Mouse (Mus musculus): ENCODE measurements around the gene Zfp583. TPM values are rescaled to one million over a fixed set of nuclear protein-coding genes. Genes with fewer than 3 reads are reported as not detected.
"Not testable (repeated sequence)": the region's sequence is repeated elsewhere in the genome, so short reads cannot be mapped to it uniquely, and the experiment has no call there.

Zfp583 gene
- polyA plus RNA-seq, 1 experiment from 2014 or later = 1.0 TPM

DNA sequence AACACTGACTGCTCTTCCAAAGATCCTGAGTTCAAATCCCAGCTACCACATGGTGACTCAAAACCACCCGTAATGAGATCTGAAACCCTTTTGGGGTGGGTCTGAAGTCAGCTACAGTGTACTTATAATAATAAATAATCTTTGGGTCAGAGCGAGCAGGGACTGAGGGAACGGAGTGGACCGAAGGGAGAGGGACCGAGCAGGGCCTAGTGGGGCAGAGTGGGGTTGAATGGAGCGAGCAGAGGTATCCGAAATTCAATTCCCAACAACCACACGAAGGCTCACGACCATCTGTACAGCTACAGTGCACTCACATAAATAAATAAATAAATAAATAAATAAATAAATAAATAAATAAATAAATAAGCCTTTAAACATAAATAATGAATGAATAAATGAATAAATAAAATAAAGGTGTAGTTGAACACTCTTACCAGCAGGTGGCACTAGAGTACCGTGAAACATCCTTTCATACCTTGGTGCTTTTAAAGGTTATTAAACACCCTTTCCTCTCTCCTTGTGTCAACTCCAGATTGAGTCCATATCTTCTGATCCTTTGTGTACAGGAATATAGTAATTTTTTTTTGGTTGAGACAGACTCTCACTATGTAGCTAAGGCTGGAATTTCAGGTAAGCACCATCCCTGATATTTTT is 28.0 kb upstream of the Zfp583 start:
- H3K27me3 ChIP-seq = no peaks in the 10 kb centered on the region
- no peaks in the 10 kb centered on the region for H3K36me3 ChIP-seq (replicated peaks)
- no peak overlapping the region for H3K9ac ChIP-seq
- no peak for ATAC-seq (ENCODE audit: insufficient read depth)
- 49% methylated on average over 10 of the region's 10 CpGs for WGBS (ENCODE audit: insufficient replicate concordance)
- no peaks in the 10 kb centered on the region for H3K9me3 ChIP-seq (replicated peaks)
- peaks cover 38% of the 10 kb centered on the region for H3K4me1 ChIP-seq (replicated peaks)
- no peak overlapping the region for H3K27ac ChIP-seq (replicated peaks)
- no peak overlapping the region for H3K4me2 ChIP-seq
- no peak overlapping the region for H3K4me3 ChIP-seq (replicated peaks)

DNA sequence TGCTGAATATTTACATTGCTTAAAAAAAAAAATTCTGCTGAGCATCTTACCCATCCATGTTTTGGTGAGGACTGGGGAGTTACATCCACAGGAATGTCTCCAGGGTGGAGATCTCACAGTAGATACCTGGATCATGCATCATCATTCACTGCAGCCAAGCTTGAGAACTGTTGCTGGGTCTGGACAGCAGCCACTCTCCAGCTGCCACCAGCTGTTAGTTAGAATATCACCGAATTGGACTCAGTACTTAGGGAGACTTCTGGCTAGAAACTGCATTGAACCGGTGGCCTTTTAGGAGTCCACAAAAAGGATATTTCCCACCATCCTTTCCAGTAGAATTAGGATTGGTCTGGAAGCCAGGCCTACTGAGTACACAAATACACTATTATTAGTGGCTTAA is 27.0 kb upstream of the Zfp583 start:
- Histone ChIP-seq H3K4me2 (no peak overlapping the region), H3K27ac (replicated peaks) (no peak overlapping the region), H3K9ac (no peak overlapping the region), H3K4me1 (replicated peaks) (peaks cover 28% of the 10 kb centered on the region), H3K36me3 (replicated peaks) (no peaks in the 10 kb centered on the region), H3K4me3 (replicated peaks) (no peak overlapping the region), H3K27me3 (no peaks in the 10 kb centered on the region), H3K9me3 (replicated peaks) (no peaks in the 10 kb centered on the region)
- 54% methylated on average over 2 of the region's 2 CpGs for WGBS (ENCODE audit: insufficient replicate concordance)
- no peak for ATAC-seq (ENCODE audit: insufficient read depth)

DNA sequence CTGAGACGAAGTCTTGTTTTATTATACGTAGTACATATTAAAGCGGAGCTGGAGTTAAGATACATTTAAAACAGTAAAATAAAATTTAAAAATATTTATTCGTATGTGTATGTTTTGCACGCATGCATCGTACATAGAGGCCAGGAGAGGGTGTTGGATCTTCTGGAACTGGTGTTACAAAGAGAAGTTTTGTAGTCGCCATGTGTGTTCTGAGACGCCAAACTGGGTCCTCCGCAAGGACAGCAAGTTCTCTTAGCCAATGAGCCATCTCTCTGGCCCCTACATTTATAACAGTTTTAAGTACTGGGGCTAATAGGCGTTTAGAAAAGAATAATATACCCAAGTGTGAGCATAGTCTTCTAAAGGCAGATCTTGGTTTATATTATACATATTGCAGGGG is 13.0 kb upstream of the Zfp583 start:
- Histone ChIP-seq H3K4me1 (replicated peaks) (peaks cover 10% of the 10 kb centered on the region), H3K4me2 (peak overlapping the region; percentile 72), H3K9ac (no peak overlapping the region), H3K27ac (replicated peaks) (no peak overlapping the region), H3K9me3 (replicated peaks) (no peaks in the 10 kb centered on the region), H3K4me3 (replicated peaks) (peak overlapping the region; percentile 64), H3K36me3 (replicated peaks) (no peaks in the 10 kb centered on the region), H3K27me3 (no peaks in the 10 kb centered on the region)
- 33% methylated on average over 10 of the region's 10 CpGs for WGBS (ENCODE audit: insufficient replicate concordance)
- no peak for ATAC-seq (ENCODE audit: insufficient read depth)

DNA sequence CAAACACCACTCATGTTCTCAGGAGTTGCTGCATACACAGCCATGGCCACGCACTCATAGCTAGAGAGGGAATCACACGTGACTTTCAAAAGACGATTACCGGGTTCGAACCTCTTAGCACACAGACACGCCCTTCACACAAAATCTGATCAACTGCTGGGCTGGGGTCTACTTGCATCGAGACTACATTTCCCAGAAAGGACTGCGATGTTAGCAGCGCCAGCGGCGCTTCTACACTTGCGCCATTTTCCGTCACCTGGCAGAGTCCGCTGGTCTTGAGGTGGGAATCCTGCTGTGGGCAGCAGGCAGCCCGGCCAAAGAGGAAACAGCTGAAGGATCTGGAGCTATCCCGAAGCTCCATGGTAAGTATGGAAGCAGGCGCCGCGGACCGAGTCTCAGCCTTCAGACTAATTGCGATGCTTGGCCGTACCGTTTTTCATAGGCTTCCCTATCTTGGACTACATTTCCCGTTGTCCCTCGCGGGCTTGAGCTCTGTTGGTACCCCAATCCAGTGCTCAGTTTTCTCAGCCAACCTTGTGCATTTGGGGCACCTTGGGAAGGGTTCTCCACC is 12.5 kb upstream of the Zfp583 start, which contains the start of gene Gm3854:
Gene Gm3854 (plus strand): TSS at position 259 of the 571 bp plus-strand sequence.
- peak; percentile 72 for ATAC-seq (ENCODE audit: insufficient read depth)
- H3K4me3 ChIP-seq (replicated peaks) = peak within 1 kb of the TSS; percentile 64
- no peaks in the 10 kb centered on the region for H3K36me3 ChIP-seq (replicated peaks)
- H3K4me2 ChIP-seq = peak within 1 kb of the TSS; percentile 72
- no peak within 1 kb of the TSS for H3K27ac ChIP-seq (replicated peaks)
- whole genome bisulfite sequencing (ENCODE audit: insufficient replicate concordance) = under 1% methylated on average over 26 of the region's 26 CpGs
- no peaks in the 10 kb centered on the region for H3K9me3 ChIP-seq (replicated peaks)
- no peak within 1 kb of the TSS for H3K9ac ChIP-seq
- no peaks in the 10 kb centered on the region for H3K27me3 ChIP-seq
- H3K4me1 ChIP-seq (replicated peaks) = peaks cover 10% of the 10 kb centered on the region

DNA sequence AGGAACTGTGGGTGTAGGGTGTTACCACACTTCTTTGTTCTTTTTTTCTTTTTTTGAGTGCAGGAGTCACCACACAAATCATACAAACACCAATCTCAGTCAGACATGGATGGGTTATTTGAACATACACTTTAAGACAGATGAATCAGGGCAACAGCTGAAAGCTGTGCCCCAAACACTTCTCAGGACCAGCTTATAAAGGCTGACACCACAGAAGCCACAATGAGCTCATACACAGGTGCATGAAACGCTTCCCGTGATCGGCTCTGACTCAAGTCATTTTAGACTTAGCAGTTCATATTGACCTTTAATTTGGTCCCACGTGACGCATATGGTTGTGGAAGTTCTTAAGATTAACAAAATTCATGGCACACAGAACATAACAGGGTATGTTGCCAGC is 8.8 kb upstream of the Zfp583 start:
- H3K27ac ChIP-seq (replicated peaks) = no peak overlapping the region
- no peaks in the 10 kb centered on the region for H3K27me3 ChIP-seq
- no peak overlapping the region for H3K4me3 ChIP-seq (replicated peaks)
- WGBS (ENCODE audit: insufficient replicate concordance) = 62% methylated on average over 5 of the region's 5 CpGs
- no peaks in the 10 kb centered on the region for H3K36me3 ChIP-seq (replicated peaks)
- no peak overlapping the region for H3K9ac ChIP-seq
- no peaks in the 10 kb centered on the region for H3K9me3 ChIP-seq (replicated peaks)
- peaks cover 10% of the 10 kb centered on the region for H3K4me1 ChIP-seq (replicated peaks)
- ATAC-seq (ENCODE audit: insufficient read depth) = no peak
- H3K4me2 ChIP-seq = no peak overlapping the region

- H3K4me1 ChIP-seq (replicated peaks) = peaks cover 16% of the 10 kb centered on the region
- H3K4me3 ChIP-seq (replicated peaks) = peak overlapping the region; percentile 64
- peak overlapping the region; percentile 53; the same call in 1 of the 2 replicates for H3K27ac ChIP-seq (replicated peaks)
- ATAC-seq (ENCODE audit: insufficient read depth) = peak; percentile 60
- H3K4me2 ChIP-seq = peak overlapping the region; percentile 78
- WGBS (ENCODE audit: insufficient replicate concordance) = 15% methylated on average over 23 of the region's 23 CpGs
- no peaks in the 10 kb centered on the region for H3K27me3 ChIP-seq
- no peaks in the 10 kb centered on the region for H3K9me3 ChIP-seq (replicated peaks)
- H3K36me3 ChIP-seq (replicated peaks) = no peaks in the 10 kb centered on the region
- peak overlapping the region; percentile 46 for H3K9ac ChIP-seq
Observed at GRCm38 (mm10) chr7:6330458-6331232, 440 bp downstream of the Zfp583 start.

DNA sequence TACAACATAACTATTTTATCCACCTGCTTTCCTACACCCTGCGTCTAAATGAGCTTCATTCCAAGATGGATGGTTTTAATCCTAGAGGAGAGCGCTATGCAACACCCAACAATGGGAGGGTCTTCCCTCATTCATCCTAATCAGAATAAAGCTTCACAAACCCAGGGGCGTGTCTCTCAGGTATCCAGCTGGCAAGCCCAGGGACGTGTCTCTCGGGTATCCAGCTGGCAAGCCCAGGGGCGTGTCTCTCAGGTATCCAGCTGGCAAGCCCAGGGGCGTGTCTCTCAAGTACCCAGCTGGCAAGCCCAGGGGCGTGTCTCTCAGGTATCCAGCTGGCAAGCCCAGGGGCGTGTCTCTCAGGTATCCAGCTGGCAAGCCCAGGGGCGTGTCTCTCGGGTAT is 30.3 kb downstream of the Zfp583 start:
- peaks cover 22% of the 10 kb centered on the region for H3K36me3 ChIP-seq (replicated peaks)
- H3K9me3 ChIP-seq (replicated peaks); H3K4me1 ChIP-seq (replicated peaks); H3K4me3 ChIP-seq (replicated peaks); H3K27ac ChIP-seq (replicated peaks); H3K27me3 ChIP-seq; ATAC-seq (ENCODE audit: insufficient read depth); H3K4me2 ChIP-seq; H3K9ac ChIP-seq: not testable (repeated sequence)
- 68% methylated on average over 11 of the region's 11 CpGs for WGBS (ENCODE audit: insufficient replicate concordance)

GRCm38 (mm10) chr7:6291121-6291520 is 40.0 kb downstream of the Zfp583 start:
- WGBS (ENCODE audit: insufficient replicate concordance) = 71% methylated on average over 6 of the region's 6 CpGs
- H3K4me3 ChIP-seq (replicated peaks); ATAC-seq (ENCODE audit: insufficient read depth); H3K27ac ChIP-seq (replicated peaks); H3K9ac ChIP-seq; H3K27me3 ChIP-seq; H3K4me2 ChIP-seq; H3K9me3 ChIP-seq (replicated peaks): not testable (repeated sequence)
- peaks cover 26% of the 10 kb centered on the region for H3K4me1 ChIP-seq (replicated peaks)
- peaks cover 20% of the 10 kb centered on the region; the same call in 1 of the 2 replicates for H3K36me3 ChIP-seq (replicated peaks)

GRCm38 (mm10) chr7:6286921-6287531 is 44.1 kb downstream of the Zfp583 start:
- Histone ChIP-seq H3K9me3 (replicated peaks) (no peaks in the 10 kb centered on the region), H3K4me3 (replicated peaks) (peak overlapping the region; percentile 66), H3K27me3 (no peaks in the 10 kb centered on the region), H3K4me1 (replicated peaks) (peaks cover 47% of the 10 kb centered on the region), H3K36me3 (replicated peaks) (no peaks in the 10 kb centered on the region; the same call in 1 of the 2 replicates), H3K27ac (replicated peaks) (peak overlapping the region; percentile 81), H3K4me2 (peak overlapping the region; percentile 91), H3K9ac (peak overlapping the region; percentile 57)
- WGBS (ENCODE audit: insufficient replicate concordance) = 19% methylated on average over 15 of the region's 15 CpGs
- peak; percentile 66 for ATAC-seq (ENCODE audit: insufficient read depth)

- H3K4me3 ChIP-seq (replicated peaks) = peak within 1 kb of the TSS; percentile 66
- no peaks in the 10 kb centered on the region; the same call in 1 of the 2 replicates for H3K36me3 ChIP-seq (replicated peaks)
- H3K9ac ChIP-seq = peak within 1 kb of the TSS; percentile 57
- peak; percentile 82 for ATAC-seq (ENCODE audit: insufficient read depth)
- no peaks in the 10 kb centered on the region for H3K9me3 ChIP-seq (replicated peaks)
- H3K4me2 ChIP-seq = peak within 1 kb of the TSS; percentile 91
- H3K4me1 ChIP-seq (replicated peaks) = peaks cover 47% of the 10 kb centered on the region
- 2% methylated on average over 50 of the region's 50 CpGs for WGBS (ENCODE audit: insufficient replicate concordance)
- no peaks in the 10 kb centered on the region for H3K27me3 ChIP-seq
- H3K27ac ChIP-seq (replicated peaks) = peak within 1 kb of the TSS; percentile 81
Observed at GRCm38 (mm10) chr7:6285842-6286705, 45.0 kb downstream of the Zfp583 start, which contains the start of gene Zfp667. TSS of gene Zfp667 (plus strand) at chr7:6286579.
